Mouse (Mus musculus) adrenal gland, postnatal 10 days (tissue): ENCODE results near the gene AC140267.1. TPM values are rescaled to one million over a fixed set of nuclear protein-coding genes. Genes with fewer than 3 reads are reported as not detected.

Source experiments
- DNase-seq: peaks from one replicate; pipeline ENCODE4 v3.0.0; 2021; ENCODE audit warnings: mixed read lengths
- long read RNA-seq, 2 experiments: library from polyadenylated mRNA; stranded (forward); transcript quantifications; one replicate each; pipeline ENCODE4 v2.0.0; 2021
- total RNA-seq, 2 experiments: library from RNA; stranded (reverse); gene quantifications; 2 replicates each; pipeline ENCODE4 v1.2.3; 2021

Gene AC140267.1
- 10 to 100 TPM in 1 of 2 experiments, 1 to 10 TPM in 1; 6.9 to 19.1 TPM for total RNA-seq
- long read RNA-seq, experiment 1 = 0 reads
- long read RNA-seq, experiment 2 = 0 reads

- no peak for DNase-seq
Measured at GRCm38 (mm10) chr15:80235535-80235934, at the start of gene AC140267.1. TSS of gene AC140267.1 (plus strand) at chr15:80235835.

- no peak for DNase-seq
Measured at GRCm38 (mm10) chr15:80188927-80189326, 46.7 kb upstream of the AC140267.1 start.

GRCm38 (mm10) chr15:80190075-80190474, 45.6 kb upstream of the AC140267.1 start:
- no peak for DNase-seq

- no peak for DNase-seq
Measured at GRCm38 (mm10) chr15:80191585-80192245, 43.9 kb upstream of the AC140267.1 start.

GRCm38 (mm10) chr15:80192246-80192585, 43.4 kb upstream of the AC140267.1 start:
- DNase-seq = no peak

- DNase-seq = no peak
Measured at GRCm38 (mm10) chr15:80192847-80193246, 42.8 kb upstream of the AC140267.1 start.

GRCm38 (mm10) chr15:80199556-80199955, 36.1 kb upstream of the AC140267.1 start:
- DNase-seq = no peak

- DNase-seq = no peak
Measured at GRCm38 (mm10) chr15:80202111-80202775, 33.4 kb upstream of the AC140267.1 start.

- DNase-seq = peak; percentile 50
Measured at GRCm38 (mm10) chr15:80203406-80203805, 32.2 kb upstream of the AC140267.1 start.

- no peak for DNase-seq
Measured at GRCm38 (mm10) chr15:80206057-80206565, 29.5 kb upstream of the AC140267.1 start.

- no peak for DNase-seq
Measured at GRCm38 (mm10) chr15:80208446-80208845, 27.2 kb upstream of the AC140267.1 start.

- no peak for DNase-seq
Measured at GRCm38 (mm10) chr15:80213688-80214087, 21.9 kb upstream of the AC140267.1 start.

- peak; percentile 54 for DNase-seq
Measured at GRCm38 (mm10) chr15:80215716-80216479, 19.7 kb upstream of the AC140267.1 start.

GRCm38 (mm10) chr15:80216480-80216820, 19.2 kb upstream of the AC140267.1 start:
- no peak for DNase-seq

- peak; percentile 36 for DNase-seq
Measured at GRCm38 (mm10) chr15:80217476-80217875, 18.2 kb upstream of the AC140267.1 start.

- peak; percentile 23 for DNase-seq
Measured at GRCm38 (mm10) chr15:80219211-80219610, 16.4 kb upstream of the AC140267.1 start.

- DNase-seq = no peak
Measured at GRCm38 (mm10) chr15:80219705-80220657, 15.7 kb upstream of the AC140267.1 start.

- no peak for DNase-seq
Measured at GRCm38 (mm10) chr15:80221031-80221430, 14.6 kb upstream of the AC140267.1 start.

GRCm38 (mm10) chr15:80223751-80224150, 11.9 kb upstream of the AC140267.1 start:
- no peak for DNase-seq

- peak; percentile 92 for DNase-seq
Measured at GRCm38 (mm10) chr15:80225208-80225607, 10.4 kb upstream of the AC140267.1 start.

GRCm38 (mm10) chr15:80225796-80226195, 9.8 kb upstream of the AC140267.1 start:
- DNase-seq = peak; percentile 79
